Mouse (Mus musculus) CH12.LX (cell line): Measurements from ENCODE around the gene Alg9. TPM values are rescaled to one million over a fixed set of nuclear protein-coding genes. Genes with fewer than 3 reads are reported as not detected.

Experiments used
- DNase-seq: peaks from one replicate; pipeline ENCODE4 v3.0.0-alpha.2; 2013; ENCODE audit errors: extremely low read depth
- H3K27ac ChIP-seq: 2 replicates; pipeline ENCODE4 v1.5.1; 2012; ENCODE audit warnings: low read depth, mild to moderate bottlenecking, control low read depth, moderate library complexity; ENCODE audit not compliant: insufficient read depth
- H3K27me3 ChIP-seq: replicated peaks from 2 replicates; pipeline ENCODE3; 2012; ENCODE audit warnings: inconsistent platforms
- H3K36me3 ChIP-seq, 2 experiments: replicated peaks in 1 of 2; 2 replicates each; pipeline versions ENCODE3 to v1.6.1; 2012; ENCODE audit warnings: inconsistent platforms in 1 of 2, low read length in 1 of 2, mild to moderate bottlenecking in 1 of 2, mixed read lengths in 1 of 2, moderate library complexity in 1 of 2; ENCODE audit not compliant: control insufficient read depth in 1 of 2, insufficient read depth in 1 of 2
- H3K4me1 ChIP-seq, 2 experiments: 2 replicates each; pipeline ENCODE4 v1.6.1; 2012; ENCODE audit warnings: inconsistent platforms in 1 of 2, moderate library complexity in 1 of 2; ENCODE audit not compliant: insufficient read depth in 2 of 2, control insufficient read depth in 1 of 2
- H3K4me2 ChIP-seq: 2 replicates; pipeline ENCODE4 v1.6.1; 2012; ENCODE audit warnings: low read depth, mild to moderate bottlenecking, control low read depth; ENCODE audit not compliant: poor library complexity, insufficient read depth, severe bottlenecking
- H3K4me3 ChIP-seq, 3 experiments: fragments of 150-350 bp in 1 of 3; sonication (generic) in 1 of 3; replicated peaks in 1 of 3; 2 replicates each; pipeline versions ENCODE3 to v1.5.1; 2011 to 2012; ENCODE audit warnings: low read depth in 2 of 3, low read length in 2 of 3, mild to moderate bottlenecking in 2 of 3, moderate library complexity in 2 of 3, control low read depth in 1 of 3, improper control_type of control experiment in 1 of 3, inconsistent platforms in 1 of 3, mixed read lengths in 1 of 3; ENCODE audit not compliant: poor library complexity in 1 of 3
- H3K79me2 ChIP-seq: replicated peaks from 2 replicates; pipeline ENCODE4 v1.6.1; 2012; ENCODE audit warnings: mild to moderate bottlenecking, moderate library complexity; ENCODE audit not compliant: control insufficient read depth, poor library complexity, insufficient read depth, severe bottlenecking; ENCODE audit errors: extremely low read depth
- H3K9ac ChIP-seq: 2 replicates; pipeline ENCODE4 v1.6.1; 2012; ENCODE audit warnings: low read depth, mild to moderate bottlenecking, control low read depth, moderate library complexity; ENCODE audit not compliant: insufficient read depth
- H3K9me3 ChIP-seq: replicated peaks from 2 replicates; pipeline ENCODE3; 2012; ENCODE audit warnings: low read length, inconsistent platforms, mixed read lengths
- E2F4 ChIP-seq: IDR thresholded peaks from 2 replicates; pipeline ENCODE4 v1.6.1; 2011; ENCODE audit warnings: low read depth, low read length, improper control_type of control experiment; ENCODE audit not compliant: insufficient replicate concordance
- EP300 ChIP-seq: IDR thresholded peaks from 2 replicates; pipeline ENCODE4 v1.6.1; 2011; ENCODE audit warnings: low read length, improper control_type of control experiment
- ETS1 ChIP-seq: conservative IDR thresholded peaks from 2 replicates; pipeline ENCODE4 v1.6.1; 2012; ENCODE audit warnings: low read depth, mild to moderate bottlenecking, inconsistent platforms, low read length, improper control_type of control experiment, moderate library complexity
- HCFC1 ChIP-seq: IDR thresholded peaks from 2 replicates; pipeline ENCODE4 v1.6.1; 2012; ENCODE audit warnings: low read depth, mild to moderate bottlenecking, inconsistent platforms, low read length, improper control_type of control experiment
- IRF4 ChIP-seq: IDR thresholded peaks from 2 replicates; pipeline ENCODE4 v1.6.1; 2014; ENCODE audit warnings: low read depth, mild to moderate bottlenecking, inconsistent platforms, low read length, improper control_type of control experiment
- JUN ChIP-seq: IDR thresholded peaks from 2 replicates; pipeline ENCODE4 v1.6.1; 2011; ENCODE audit warnings: low read depth, mild to moderate bottlenecking, low read length, improper control_type of control experiment, moderate library complexity; ENCODE audit not compliant: insufficient read depth
- MAFK ChIP-seq: IDR thresholded peaks from 2 replicates; pipeline ENCODE4 v1.6.1; 2011; ENCODE audit warnings: low read length, improper control_type of control experiment; ENCODE audit not compliant: insufficient replicate concordance
- MAX ChIP-seq: IDR thresholded peaks from 2 replicates; pipeline ENCODE4 v1.6.1; 2011; ENCODE audit warnings: low read length, improper control_type of control experiment
- MEF2A ChIP-seq: IDR thresholded peaks from 2 replicates; pipeline ENCODE4 v1.6.1; 2014; ENCODE audit warnings: low read depth, mild to moderate bottlenecking, inconsistent platforms, low read length, improper control_type of control experiment, borderline replicate concordance
- RAD21 ChIP-seq: IDR thresholded peaks from 2 replicates; pipeline ENCODE4 v1.6.1; 2011; ENCODE audit warnings: low read depth, mild to moderate bottlenecking, low read length, improper control_type of control experiment, moderate library complexity
- RCOR1 ChIP-seq: conservative IDR thresholded peaks from 2 replicates; pipeline ENCODE4 v1.6.1; 2012; ENCODE audit warnings: low read depth, mild to moderate bottlenecking, inconsistent platforms, low read length, improper control_type of control experiment
- SIN3A ChIP-seq: IDR thresholded peaks from 2 replicates; pipeline ENCODE4 v1.6.1; 2012; ENCODE audit warnings: low read length, improper control_type of control experiment, inconsistent platforms
- TBP ChIP-seq: conservative IDR thresholded peaks from 2 replicates; pipeline ENCODE4 v1.6.1; 2011; ENCODE audit warnings: low read depth, low read length, improper control_type of control experiment
- UBTF ChIP-seq: IDR thresholded peaks from 2 replicates; pipeline ENCODE4 v1.6.1; 2012; ENCODE audit warnings: low read depth, mild to moderate bottlenecking, inconsistent platforms, low read length, improper control_type of control experiment, moderate library complexity
- USF2 ChIP-seq: conservative IDR thresholded peaks from 2 replicates; pipeline ENCODE4 v1.6.1; 2011; ENCODE audit warnings: low read depth, low read length, improper control_type of control experiment
- ZKSCAN1 ChIP-seq: IDR thresholded peaks from 2 replicates; pipeline ENCODE4 v1.6.1; 2012; ENCODE audit warnings: low read depth, inconsistent platforms, low read length, improper control_type of control experiment, borderline replicate concordance
- ZMIZ1 ChIP-seq: IDR thresholded peaks from 2 replicates; pipeline ENCODE4 v1.6.1; 2012; ENCODE audit warnings: low read depth, mild to moderate bottlenecking, inconsistent platforms, low read length, improper control_type of control experiment
- dilution Hi-C: fragments of 300-500 bp; cut with MboI; formaldehyde crosslinking; loops from 2 replicates; pipeline ENCODE4 v1.14.3; 2020; ENCODE audit warnings: low sequenced_read_pairs; ENCODE audit not compliant: extremely low pct_unique_long_range_greater_than_20kb, extremely low pct_ligation_motif_present
- in situ Hi-C: fragments of 300-500 bp; cut with MboI; formaldehyde crosslinking; loops from 3 replicates; pipeline ENCODE4 v1.14.3; 2019; ENCODE audit warnings: low sequenced_read_pairs, low pct_ligation_motif_present, low pct_unique_long_range_greater_than_20kb, mixed read lengths
- polyA plus RNA-seq: library from polyadenylated mRNA; unstranded; fragments of >175 nt; gene quantifications from 2 replicates; pipeline ENCODE4 v1.2.1, GENCODE M21; 2012; ENCODE audit warnings: low read depth; ENCODE audit not compliant: insufficient read length
- total RNA-seq, 2 experiments: library from RNA; depleted of rRNA; stranded (reverse); fragments of 300-350 nt in 1 of 2; fragments of >200 nt in 1 of 2; gene quantifications; 2 replicates each; pipeline ENCODE4 v1.2.3; 2012 to 2014

The Alg9 gene
- total and polyA plus RNA-seq, 3 experiments = 25.7 to 40.1 (median 39.6) TPM

GRCm38 (mm10) chr9:50819716-50820115 is 44.9 kb downstream of the Alg9 start:
- no peak for DNase-seq
- no peaks in the 10 kb centered on the region for H3K9me3 ChIP-seq
- no peak overlapping the region for H3K4me3 ChIP-seq
- TF ChIP-seq EP300 (no peak), IRF4 (no peak), USF2 (no peak), RCOR1 (no peak), E2F4 (no peak), ETS1 (no peak), ZKSCAN1 (no peak), HCFC1 (no peak), MAX (no peak), RAD21 (no peak), MAFK (no peak), MEF2A (no peak), ZMIZ1 (no peak), JUN (no peak), UBTF (no peak), TBP (no peak)
- TF ChIP-seq, all 38 proteins: peak for 0
- no peak overlapping the region for H3K4me2 ChIP-seq
- H3K27ac ChIP-seq = no peak overlapping the region
- in situ Hi-C loops = no loop called here
- peaks cover 6 to 27% of the 10 kb centered on the region in 2 experiments; a peak in 3 of 4 replicates for H3K4me1 ChIP-seq
- dilution Hi-C loops = no loop called here
- H3K79me2 ChIP-seq = no peaks in the 10 kb centered on the region
- H3K36me3 ChIP-seq = peaks cover 6 to 66% of the 10 kb centered on the region in 2 experiments
- no peak overlapping the region for H3K9ac ChIP-seq
- H3K27me3 ChIP-seq = no peaks in the 10 kb centered on the region

GRCm38 (mm10) chr9:50821651-50822050 is 46.8 kb downstream of the Alg9 start:
- Histone ChIP-seq H3K9ac (no peak overlapping the region), H3K4me1 (peaks cover 6 to 27% of the 10 kb centered on the region in 2 experiments; a peak in 3 of 4 replicates), H3K27me3 (no peaks in the 10 kb centered on the region), H3K36me3 (peaks cover 3 to 62% of the 10 kb centered on the region in 2 experiments), H3K4me2 (no peak overlapping the region), H3K4me3 (no peak overlapping the region), H3K9me3 (no peaks in the 10 kb centered on the region), H3K79me2 (no peaks in the 10 kb centered on the region), H3K27ac (no peak overlapping the region)
- DNase-seq = no peak
- dilution Hi-C loops = no loop called here
- in situ Hi-C loops = no loop called here
- TF ChIP-seq SIN3A (no peak), MAX (no peak)
